Mouse (Mus musculus) urinary bladder, postnatal 25 days (tissue): Measurements from ENCODE around the gene Med29.
"Not testable (repeated sequence)": the region's sequence is repeated elsewhere in the genome, so short reads cannot be mapped to it uniquely, and the experiment has no call there.

Experiments
- DNase-seq: peaks from one replicate; pipeline ENCODE4 v3.0.0; 2022; ENCODE audit warnings: low spot score

Med29 gene

GRCm38 (mm10) chr7:28398000-28398399, 5.5 kb upstream of the Med29 start:
- DNase-seq = no peak

- no peak for DNase-seq
These were observed 2.9 kb upstream of the Med29 start for GRCm38 (mm10) chr7:28395425-28395824.

GRCm38 (mm10) chr7:28393272-28393951, 904 bp upstream of the Med29 start:
- DNase-seq = no peak

GRCm38 (mm10) chr7:28390331-28390730, 2.2 kb downstream of the Med29 start:
- DNase-seq = no peak

GRCm38 (mm10) chr7:28387384-28387783, 5.1 kb downstream of the Med29 start:
- DNase-seq = not testable (repeated sequence)

- not testable (repeated sequence) for DNase-seq
These were observed 5.6 kb downstream of the Med29 start for GRCm38 (mm10) chr7:28386877-28387276.

- DNase-seq = peak; percentile 91
These were observed 6.0 kb downstream of the Med29 start for GRCm38 (mm10) chr7:28386462-28386861.

GRCm38 (mm10) chr7:28386007-28386406, 6.5 kb downstream of the Med29 start:
- no peak for DNase-seq

- DNase-seq = no peak
These were observed 7.3 kb downstream of the Med29 start for GRCm38 (mm10) chr7:28385196-28385595.

GRCm38 (mm10) chr7:28384162-28384561, 8.3 kb downstream of the Med29 start:
- no peak for DNase-seq

GRCm38 (mm10) chr7:28383606-28384005, 8.9 kb downstream of the Med29 start:
- DNase-seq = no peak

GRCm38 (mm10) chr7:28382981-28383396, 9.5 kb downstream of the Med29 start:
- no peak for DNase-seq

- no peak for DNase-seq
These were observed 10.1 kb downstream of the Med29 start for GRCm38 (mm10) chr7:28382347-28382951.

- peak; percentile 74 for DNase-seq
These were observed 10.6 kb downstream of the Med29 start for GRCm38 (mm10) chr7:28381938-28382337.

GRCm38 (mm10) chr7:28381017-28381790, 11.3 kb downstream of the Med29 start:
- peak; percentile 71 for DNase-seq

- DNase-seq = no peak
These were observed 12.1 kb downstream of the Med29 start, which contains the start of gene Zfp36 for GRCm38 (mm10) chr7:28380237-28381016. Gene Zfp36, minus strand, starts transcription at chr7:28380253.

- DNase-seq = peak; percentile 99
These were observed 13.5 kb downstream of the Med29 start for GRCm38 (mm10) chr7:28378769-28379651.

GRCm38 (mm10) chr7:28378066-28378690, 14.3 kb downstream of the Med29 start:
- DNase-seq = peak; percentile 73

- no peak for DNase-seq
These were observed 15.1 kb downstream of the Med29 start for GRCm38 (mm10) chr7:28377190-28378065.
